Mouse (Mus musculus): ENCODE data around the gene Ufsp1.

The Ufsp1 gene

GRCm38 (mm10) chr5:137332857-137333511, 38.6 kb downstream of the Ufsp1 start:
- in situ Hi-C loops (cut with MboI; ENCODE audit: low sequenced_read_pairs), result no loop called here

- in situ Hi-C loops (cut with MboI; ENCODE audit: low sequenced_read_pairs), result no loop called here
Observed at GRCm38 (mm10) chr5:137333512-137334174, 39.2 kb downstream of the Ufsp1 start, which contains the start of gene Slc12a9. Gene Slc12a9, minus strand, starts transcription at chr5:137333597.

GRCm38 (mm10) chr5:137334317-137334716, 39.9 kb downstream of the Ufsp1 start:
- in situ Hi-C loops (cut with MboI; ENCODE audit: low sequenced_read_pairs), result no loop called here

GRCm38 (mm10) chr5:137335066-137335465, 40.6 kb downstream of the Ufsp1 start:
- in situ Hi-C loops (cut with MboI; ENCODE audit: low sequenced_read_pairs), result no loop called here

GRCm38 (mm10) chr5:137337190-137337589, 42.8 kb downstream of the Ufsp1 start:
- in situ Hi-C loops (cut with MboI; ENCODE audit: low sequenced_read_pairs), result no loop called here

- in situ Hi-C loops (cut with MboI; ENCODE audit: low sequenced_read_pairs), result no loop called here
Observed at GRCm38 (mm10) chr5:137338256-137338655, 43.8 kb downstream of the Ufsp1 start.

- in situ Hi-C loops (cut with MboI; ENCODE audit: low sequenced_read_pairs), result no loop called here
Observed at GRCm38 (mm10) chr5:137338663-137339289, 44.3 kb downstream of the Ufsp1 start.

GRCm38 (mm10) chr5:137339290-137339979, 45.0 kb downstream of the Ufsp1 start:
- in situ Hi-C loops (cut with MboI; ENCODE audit: low sequenced_read_pairs), result no loop called here

- in situ Hi-C loops (cut with MboI; ENCODE audit: low sequenced_read_pairs), result no loop called here
Observed at GRCm38 (mm10) chr5:137340222-137340621, 45.8 kb downstream of the Ufsp1 start.

- in situ Hi-C loops (cut with MboI; ENCODE audit: low sequenced_read_pairs), result no loop called here
Observed at GRCm38 (mm10) chr5:137342407-137343012, 48.1 kb downstream of the Ufsp1 start.

GRCm38 (mm10) chr5:137343412-137343811, 49.0 kb downstream of the Ufsp1 start:
- in situ Hi-C loops (cut with MboI; ENCODE audit: low sequenced_read_pairs), result no loop called here

GRCm38 (mm10) chr5:137343869-137344268, 49.4 kb downstream of the Ufsp1 start:
- in situ Hi-C loops (cut with MboI; ENCODE audit: low sequenced_read_pairs), result no loop called here

All from CH12F3 (cell line).